Mouse (Mus musculus) thymus, adult 18-20 months (tissue): ENCODE results near the gene Srpk2.
A peak's percentile ranks its signal among the peaks of the same experiment; 100 is the strongest.
"Not testable (repeated sequence)": the region's sequence is repeated elsewhere in the genome, so short reads cannot be mapped to it uniquely, and the experiment has no call there.

Source experiments
- DNase-seq, 2 experiments: peaks; one replicate each; pipeline ENCODE4 v3.0.0; 2022; ENCODE audit warnings: mixed read lengths in 2 of 2

Gene Srpk2

DNA sequence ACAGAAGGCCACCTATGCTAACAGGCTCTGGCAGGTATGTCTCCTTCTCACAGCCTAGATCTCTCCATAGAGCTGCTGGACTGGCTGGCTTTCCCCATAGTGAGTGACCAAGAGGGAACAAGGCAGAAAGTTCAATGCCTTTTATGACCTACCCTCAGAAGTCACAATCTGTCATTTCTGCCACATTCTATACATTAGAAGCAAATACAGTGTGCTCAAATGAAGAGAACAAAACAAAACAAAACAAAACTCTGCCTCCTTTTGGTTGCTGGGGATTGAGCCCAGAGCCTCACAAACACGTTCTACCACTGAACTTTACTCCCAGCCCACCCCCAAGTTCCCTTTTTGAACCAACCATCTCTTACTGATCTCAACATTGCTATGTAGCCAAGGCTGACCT is at the start of gene Srpk2:
TSS of gene Srpk2 (minus strand) at position 101 of the 400 bp plus-strand sequence.
- DNase-seq = no peak

DNA sequence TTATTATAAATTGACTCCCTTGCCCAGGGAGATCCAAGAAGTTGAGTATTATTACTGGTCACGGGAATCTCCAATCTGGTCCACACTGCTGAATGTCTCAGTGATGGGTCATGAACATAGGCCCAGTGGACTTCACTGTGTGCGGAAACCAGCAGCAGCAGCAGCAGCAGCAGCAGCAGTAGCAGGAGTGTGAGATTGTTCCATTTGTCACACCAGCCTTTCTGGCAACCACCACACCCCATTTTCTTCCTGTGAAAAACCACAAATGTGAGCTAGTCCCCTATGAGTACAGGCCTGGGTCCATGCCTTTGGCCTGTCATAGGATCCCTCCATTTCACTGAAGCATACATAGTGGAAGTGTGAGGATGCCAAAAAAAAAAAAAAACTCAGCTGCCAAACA is 37.5 kb upstream of the Srpk2 start:
- no peak for DNase-seq

DNA sequence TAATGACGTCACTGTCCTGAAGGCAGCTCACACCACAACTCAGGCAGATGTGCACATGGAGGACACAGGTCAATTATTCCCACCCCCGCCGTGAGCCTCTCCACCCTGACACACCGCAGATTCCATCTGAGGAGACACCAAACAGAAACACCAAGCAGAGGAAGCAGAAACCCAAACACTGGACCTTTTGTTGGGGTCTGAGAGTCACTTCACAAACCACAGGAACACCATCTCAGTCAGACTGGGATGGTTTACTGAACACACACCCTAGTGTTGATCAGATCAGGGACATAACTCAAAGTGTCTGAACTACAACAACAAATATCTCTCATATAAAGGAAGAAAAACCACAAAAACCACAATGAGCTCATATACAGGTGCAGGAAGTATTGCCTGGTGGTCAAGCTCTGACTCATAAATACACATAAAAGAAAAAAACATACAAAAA is 34.5 kb upstream of the Srpk2 start:
- no peak for DNase-seq

DNA sequence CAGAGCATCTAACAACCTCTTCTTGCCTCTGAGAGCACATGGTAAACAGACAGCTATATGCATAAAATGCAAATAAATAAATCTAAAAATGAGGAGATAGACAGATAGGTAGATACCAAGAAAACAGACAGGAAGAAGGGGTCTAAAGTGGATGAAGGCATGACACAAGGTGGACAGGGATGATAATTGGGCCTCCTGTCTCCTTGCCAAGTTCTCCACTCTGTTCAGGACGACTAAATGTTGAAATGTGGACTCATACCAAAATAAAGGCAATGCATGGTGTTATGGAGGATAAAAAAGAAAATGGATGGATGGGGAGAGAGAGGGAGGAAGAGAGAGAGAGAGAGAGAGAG is 33.7 kb upstream of the Srpk2 start:
- no peak for DNase-seq

DNA sequence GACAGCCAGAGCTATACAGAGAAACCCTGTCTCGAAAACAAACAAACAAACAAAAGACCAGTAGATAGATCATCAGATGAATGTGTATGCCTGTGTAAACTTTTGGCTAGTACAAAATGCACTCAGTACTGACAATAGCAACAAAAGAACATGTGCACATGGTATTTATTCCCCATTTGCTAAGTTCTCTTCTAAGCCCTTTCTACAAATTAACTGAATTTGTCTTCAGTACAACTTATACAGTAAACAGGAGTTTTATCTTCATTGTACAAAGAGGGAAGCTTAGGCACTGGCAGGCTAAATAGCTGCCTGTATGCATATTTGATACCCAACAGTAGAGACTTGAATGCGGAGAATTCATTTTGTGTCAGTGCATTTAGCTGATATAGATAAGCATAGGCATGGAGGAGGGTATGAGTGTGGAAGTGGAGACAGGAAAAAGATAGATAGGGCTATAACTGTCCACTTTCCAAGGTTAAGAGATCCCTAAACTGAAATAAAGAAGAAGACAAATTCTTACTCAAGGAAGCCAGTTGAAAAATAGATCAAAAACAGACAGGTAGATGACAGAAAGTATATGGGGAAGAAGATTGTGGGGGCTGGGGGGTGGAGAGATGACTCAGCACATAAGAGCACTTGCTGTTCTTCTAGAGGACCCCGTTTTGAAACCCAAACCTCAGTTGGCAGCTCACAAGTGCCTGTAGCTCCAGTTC is 33.2 kb upstream of the Srpk2 start:
- DNase-seq = no peak

DNA sequence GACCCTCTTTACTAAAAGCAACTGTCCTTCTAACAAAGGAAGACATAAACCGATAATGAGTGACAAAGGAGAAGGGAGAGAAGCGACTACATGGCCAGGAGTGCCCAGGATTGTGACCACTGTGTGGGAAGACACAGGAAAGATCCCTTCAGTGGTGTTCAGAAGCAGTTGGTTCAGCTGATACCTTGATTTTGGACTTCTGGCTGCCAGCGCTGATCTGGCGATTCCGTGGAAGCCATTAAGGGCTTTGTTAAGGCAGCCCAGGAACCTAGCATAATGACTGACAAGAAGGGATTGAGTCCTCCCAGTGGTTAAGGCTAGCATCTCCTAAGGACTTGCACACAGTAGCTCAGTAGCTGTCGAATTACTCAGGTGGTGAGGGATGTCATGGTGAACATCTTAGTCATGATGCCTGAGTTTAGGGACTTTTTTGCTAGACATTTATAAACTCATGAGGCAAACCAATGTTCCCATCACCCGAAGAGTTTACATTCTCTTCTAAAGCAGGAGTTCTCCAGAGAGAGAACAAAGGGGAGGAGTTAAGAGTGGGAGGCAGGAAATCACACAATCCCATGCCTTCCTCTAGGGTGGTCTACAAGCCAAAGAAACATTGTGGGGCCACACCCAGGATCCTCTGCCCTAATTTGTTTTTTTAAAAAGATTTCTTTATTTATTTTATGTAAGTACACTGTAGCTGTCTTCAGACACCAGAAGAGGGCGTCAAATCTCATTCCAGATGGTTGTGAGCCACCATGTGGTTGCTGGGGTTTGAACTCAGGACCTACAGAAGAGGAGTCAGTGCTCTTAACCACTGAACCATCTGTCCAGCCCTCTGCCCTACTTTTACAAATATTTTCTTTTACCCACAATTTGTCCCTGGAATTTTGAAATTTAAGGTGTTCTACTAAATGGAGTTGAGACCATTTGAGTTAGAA is 29.3 kb upstream of the Srpk2 start:
- no peak for DNase-seq

DNA sequence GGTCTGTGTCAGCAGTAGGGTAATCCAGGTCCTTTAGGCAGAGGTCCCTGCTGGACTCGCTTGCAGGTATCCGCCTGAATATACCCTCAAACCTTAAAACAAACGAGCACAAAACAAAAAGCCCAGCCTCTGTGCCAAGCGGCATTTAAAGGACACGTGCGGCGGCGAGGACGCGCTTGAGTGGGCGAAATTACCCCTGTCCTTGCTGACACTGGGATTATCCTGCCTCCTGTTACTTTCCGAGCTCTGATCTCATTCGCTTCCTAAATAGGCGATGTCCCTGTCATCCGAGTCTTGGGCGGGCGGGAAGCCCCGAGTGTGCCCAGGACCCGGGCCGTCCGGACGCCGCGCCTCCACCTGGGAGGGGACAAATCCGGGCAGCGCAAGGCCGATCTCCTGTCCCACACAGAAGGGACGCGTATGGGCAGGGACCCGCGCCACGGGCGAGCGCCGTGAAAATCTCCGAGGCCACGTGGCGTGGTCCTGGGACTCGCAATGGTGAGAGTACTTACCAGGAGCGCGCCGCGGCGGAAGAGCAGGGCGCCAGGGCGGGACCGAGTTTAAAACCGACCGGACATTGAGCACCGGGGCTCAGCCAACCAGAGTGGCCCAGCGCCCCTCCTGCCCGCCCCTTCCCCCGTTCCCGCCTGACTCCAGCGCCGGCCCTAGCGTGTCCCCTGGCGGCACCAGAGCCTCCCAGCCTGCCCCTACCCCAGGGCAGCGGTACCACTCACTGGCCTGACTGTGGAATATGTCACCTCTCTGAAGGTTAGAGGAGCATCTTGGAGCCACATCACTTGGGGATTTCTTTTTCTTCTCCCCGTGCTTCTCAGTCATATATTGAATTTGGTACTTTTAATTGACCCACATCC is 27.9 kb upstream of the Srpk2 start:
- peak; percentile 61 to 67 for DNase-seq

DNA sequence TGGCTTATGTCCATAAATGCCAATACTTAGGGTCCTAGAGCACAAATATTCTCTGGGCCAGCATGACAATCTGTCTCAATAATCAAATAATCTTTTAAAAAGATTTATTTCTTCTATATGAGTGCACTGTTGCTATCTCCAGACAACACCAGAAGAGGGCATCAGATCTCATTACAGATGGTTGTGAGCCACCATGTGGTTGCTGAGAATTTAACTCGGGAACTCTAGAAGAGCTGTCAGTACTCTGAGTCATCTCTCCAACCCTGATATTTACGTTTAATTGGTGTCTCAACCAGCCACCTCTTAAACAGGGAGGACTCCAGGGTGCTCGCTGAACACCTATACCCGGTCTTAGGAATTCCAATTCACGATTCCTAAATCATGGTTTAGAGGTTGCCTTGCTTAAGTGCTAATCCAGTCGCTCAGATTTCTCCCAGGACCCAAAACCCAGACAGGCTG is 27.3 kb upstream of the Srpk2 start:
- not testable (repeated sequence) for DNase-seq

DNA sequence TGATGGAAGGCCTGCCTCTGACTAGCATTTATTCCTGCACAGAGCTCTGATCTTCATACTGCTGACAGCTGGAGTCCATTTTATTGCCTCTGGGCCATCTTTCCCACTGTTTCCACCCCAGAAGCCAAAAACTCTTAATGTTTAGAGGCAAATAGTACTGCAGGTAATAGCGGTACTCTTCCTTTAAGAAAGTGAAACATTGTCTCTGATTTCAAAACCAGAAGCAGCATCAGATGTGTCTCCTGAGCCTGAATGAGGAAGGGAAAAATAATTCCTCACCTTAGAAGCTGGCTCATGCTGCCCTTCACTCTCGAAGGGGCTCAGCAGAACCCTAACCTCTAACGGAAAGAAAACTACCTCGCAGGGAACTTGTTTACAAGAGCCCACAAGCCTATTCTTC is 26.8 kb upstream of the Srpk2 start:
- DNase-seq = no peak

DNA sequence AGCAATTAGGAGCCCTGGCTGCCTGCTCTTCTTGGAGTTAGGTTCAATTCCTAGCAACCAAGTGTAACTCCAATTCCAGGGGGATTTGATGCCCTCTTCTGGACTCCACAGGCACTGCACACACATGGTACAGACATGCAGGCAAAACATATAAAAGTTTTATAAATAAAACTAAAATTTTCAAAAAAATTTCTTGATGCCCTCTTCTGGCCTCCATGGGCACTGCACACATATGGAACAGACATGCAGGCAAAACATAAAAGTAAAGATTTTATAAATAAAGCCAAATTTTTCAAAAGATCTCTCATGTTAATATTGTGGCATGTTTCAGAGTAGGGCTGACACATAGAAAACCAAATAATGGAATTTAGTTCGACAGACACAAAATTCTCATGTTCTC is 25.2 kb upstream of the Srpk2 start:
- no peak for DNase-seq

DNA sequence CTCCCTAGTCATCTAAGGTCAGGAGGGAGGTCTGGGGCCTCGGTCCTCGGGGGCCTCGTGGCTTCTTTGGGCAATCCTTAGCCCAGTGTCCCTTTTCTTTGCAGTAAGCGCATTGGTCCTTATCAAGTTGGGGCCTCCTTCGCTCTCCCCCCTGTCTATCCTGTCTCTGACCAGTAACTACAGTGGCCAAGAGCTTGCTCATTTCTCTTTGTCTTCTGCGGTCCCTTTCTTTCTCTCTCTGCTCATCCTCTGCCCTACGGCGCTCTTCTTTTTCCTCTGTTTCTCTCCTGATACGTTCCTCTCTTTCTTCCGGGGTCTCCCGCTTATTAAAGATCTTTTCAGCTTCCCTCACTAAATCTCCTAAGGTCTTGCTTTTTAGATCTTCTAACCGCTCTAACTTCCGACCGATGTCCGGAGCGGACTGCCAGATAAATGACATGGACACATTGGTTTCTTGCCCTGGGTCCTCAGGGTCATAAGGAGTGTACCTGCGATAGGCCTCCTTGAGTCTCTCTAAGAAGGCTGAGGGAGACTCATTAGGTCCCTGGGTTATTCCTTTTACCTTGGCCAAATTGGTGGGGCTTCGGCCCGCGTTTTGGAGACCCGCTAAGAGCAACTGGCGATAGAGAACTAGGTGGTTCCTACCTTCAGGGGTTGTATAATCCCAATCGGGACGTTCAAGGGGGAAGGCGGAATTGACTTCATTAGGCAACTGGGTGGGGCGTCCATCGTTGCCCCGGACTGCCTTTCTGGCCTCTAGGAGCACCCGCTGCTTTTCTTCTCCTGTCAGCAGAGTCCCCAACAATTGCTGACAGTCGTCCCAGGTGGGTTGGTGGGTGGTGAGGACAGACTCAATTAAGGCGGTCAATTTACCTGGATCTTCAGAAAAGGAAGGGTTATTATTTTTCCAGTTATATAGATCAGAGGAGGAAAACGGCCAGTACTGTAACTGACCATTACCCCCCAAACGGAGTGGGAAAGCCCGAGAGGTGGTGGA is 22.5 kb upstream of the Srpk2 start:
- not testable (repeated sequence) for DNase-seq

DNA sequence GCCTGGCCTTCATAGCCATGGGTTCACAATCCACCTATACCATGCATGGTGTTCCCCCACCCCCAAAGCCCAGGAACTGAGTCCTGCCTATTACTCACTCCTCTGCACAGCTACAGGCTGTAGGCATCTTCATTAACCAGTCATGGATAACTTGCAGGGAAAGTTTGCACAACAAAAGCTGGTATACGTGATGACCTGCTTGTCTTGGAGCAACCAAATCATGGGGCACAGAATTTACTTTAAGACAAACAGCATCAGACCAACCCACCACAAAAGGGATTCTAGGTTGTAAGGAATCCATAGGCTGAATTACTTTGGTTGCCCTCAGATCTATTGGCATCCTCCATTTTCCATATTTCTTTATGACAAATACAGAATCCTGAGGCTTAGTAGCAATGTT is 13.0 kb upstream of the Srpk2 start:
- DNase-seq = no peak

DNA sequence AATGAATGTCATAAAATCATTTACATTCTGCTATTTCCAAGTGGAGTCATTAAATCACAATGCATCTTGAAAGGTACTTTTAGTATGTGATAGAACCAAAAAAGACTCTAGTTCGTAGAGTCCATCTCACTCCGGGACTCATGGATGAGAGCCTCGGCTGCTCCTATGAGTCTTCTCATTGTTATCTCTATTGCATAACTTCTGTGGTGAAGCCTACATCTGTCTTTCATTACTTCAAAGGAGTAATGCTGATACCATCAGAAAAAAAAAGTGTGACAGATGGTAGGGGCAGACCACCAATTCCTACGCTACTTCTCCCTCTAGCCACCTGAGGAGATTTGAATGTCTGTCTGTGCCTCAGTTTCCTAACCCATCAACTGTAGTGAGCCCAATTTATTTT is 986 bp downstream of the Srpk2 start:
- no peak for DNase-seq

DNA sequence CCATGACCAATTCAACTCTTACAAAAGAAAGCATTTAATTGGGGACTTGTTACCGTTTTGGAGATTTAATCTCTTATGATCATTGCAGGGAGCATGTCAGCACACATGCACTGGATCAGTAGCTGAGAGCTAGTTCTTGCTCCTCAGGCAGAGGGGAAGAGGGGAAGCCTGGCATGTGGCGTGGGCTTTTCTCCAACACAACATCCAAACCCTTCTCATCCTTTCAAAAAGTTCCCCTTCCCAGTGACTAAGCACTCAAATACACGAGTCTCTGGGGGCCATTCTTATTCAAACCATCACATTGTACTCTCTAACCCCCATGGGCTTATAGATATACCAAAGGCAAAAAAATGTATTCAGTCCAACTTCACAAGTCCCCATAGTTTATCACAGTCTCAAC is 5.4 kb downstream of the Srpk2 start:
- DNase-seq = no peak

DNA sequence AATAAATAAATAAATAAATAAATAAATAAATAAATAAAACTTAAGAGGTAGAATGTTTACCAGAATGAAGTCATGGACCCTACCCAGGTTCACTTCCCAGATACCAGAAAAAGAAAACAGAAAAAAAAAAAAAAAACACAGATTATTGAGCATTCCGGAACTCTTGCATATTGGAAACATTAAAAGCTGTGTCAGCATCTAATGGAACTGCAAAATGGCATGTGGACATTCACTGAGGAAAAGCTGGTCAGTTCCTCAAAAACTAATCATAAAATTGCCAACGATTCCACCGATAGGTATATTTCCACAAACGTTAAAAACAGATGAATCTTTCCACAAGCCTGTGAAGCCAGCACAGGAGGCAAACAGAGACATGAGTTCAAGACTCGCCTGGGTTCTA is 6.5 kb downstream of the Srpk2 start:
- no peak for DNase-seq

DNA sequence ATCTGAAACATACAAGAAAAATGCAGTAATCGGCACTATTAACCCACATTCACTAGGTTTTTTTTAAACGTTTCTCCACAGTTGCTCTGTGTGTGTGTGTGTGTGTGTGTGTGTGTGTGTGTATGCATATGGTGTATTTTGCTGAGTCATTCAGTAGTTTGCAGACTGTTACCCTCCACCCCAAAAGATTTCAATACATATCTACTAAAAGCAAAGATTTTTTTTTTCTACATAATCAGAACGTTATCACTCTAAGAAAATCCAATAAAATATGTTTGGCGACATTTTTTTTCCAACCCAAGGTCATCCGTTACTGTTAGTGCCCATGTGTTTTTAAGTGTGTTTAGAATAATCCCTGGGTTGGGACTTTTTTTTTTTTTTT is 7.4 kb downstream of the Srpk2 start:
- no peak for DNase-seq

DNA sequence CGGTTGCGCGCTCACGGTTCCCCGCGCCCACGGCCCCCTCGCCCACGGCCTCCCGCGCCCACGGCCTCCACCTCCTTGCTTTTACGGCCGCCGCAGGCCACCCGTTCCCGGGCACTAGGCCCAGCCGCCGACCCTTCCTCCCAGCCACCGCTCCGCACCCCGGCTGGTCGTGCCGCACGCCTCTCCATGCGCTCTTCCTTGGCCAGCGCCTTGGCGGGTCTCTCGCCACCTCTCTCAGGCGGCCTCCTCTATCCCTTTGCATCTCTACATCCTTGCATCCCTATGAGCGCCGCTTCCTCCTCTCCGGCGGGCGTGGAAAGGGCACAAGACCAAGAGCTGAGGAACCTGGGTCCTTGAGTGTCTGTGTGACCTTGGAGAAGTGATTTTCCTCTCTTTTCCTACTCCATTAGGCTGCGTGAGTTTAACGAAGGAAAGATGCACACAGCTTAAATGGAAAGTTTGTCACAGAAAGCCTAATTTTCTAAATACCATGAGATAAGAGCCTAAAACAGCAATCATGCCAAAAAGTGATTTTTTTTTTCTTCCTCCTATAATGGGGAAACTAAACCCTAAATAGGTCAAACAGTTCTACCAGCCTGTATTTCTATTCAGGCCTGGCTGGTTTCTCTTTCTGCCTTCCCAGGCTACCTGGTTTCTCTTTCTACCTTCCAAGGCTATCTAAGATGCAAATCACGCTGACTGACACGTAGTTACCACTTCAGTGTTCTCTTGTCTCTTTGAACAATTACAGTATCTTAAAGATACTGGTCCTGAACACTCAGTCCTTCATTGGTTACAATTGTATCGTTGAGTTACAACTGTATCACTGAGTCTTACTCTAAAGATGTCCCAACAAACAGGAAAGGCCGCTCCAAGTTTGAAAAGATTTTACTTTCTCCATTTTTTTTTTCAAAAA is 8.0 kb downstream of the Srpk2 start:
- peak in 1 of 2 experiments; percentile 24 for DNase-seq

DNA sequence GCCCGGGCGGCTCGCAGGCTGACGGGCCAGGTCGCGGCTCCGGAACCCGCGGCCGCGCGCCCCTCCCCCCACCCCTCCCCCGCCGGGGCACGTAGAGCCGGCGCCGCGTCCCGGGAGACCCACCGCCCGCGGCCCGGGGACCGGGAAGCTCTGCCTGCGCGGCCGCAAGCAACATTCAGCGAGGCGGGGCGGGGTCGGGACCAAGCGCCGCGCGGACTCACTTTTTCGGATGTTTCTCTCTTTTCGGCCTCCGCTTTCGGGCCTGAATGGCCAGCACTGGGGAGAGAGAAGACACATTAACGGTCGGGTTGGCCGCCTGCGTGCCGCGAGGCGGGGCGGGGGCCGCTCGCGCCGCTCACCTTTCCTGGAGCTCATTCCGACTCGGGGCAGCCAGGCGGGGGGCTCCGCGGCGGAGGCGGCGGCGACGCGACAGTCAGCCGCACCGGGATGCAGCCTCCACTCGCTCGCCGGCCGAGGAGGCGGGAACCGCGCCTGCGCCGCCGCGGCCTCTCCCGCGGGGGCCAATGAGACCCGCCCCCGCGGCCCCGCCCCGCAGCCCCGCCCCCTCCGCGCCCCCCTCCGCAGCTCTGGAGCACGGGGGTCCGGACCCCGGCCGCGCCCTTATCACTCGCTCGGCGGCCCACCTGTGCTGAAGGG is 8.8 kb downstream of the Srpk2 start:
- DNase-seq = peak; percentile 49 to 55

DNA sequence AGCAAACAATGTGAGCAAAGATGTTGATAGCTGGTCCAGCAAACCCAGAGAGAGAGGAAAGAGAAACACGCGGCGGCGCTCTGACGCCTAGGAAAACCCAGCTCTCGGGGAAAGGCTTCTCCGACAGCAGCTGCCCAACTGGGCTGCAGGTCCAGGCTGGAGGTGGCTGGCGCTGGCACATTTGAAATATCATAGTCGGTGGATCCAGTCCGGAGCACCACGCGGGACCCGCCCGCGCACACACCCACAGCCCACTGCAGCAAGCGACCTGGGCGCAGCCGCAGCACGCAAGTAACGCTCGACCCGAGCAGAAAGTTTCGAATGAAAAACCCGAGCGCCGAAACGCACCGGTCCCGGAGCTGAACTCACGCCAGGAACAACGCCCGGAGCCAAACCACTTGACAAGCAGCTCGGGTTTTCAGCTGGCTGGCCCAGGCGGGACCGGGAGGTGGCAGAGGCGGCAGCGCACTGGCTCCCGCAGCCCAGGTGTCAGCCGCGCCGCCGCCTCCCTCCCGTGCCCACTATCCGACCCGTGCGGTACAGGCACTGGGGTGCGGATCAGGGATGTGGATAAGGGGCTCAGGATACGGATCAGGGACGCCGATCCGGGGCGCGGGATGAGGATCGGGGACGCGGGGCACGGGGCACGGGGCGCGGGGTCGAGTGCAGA is 9.5 kb downstream of the Srpk2 start:
- DNase-seq = peak; percentile 30 to 37

DNA sequence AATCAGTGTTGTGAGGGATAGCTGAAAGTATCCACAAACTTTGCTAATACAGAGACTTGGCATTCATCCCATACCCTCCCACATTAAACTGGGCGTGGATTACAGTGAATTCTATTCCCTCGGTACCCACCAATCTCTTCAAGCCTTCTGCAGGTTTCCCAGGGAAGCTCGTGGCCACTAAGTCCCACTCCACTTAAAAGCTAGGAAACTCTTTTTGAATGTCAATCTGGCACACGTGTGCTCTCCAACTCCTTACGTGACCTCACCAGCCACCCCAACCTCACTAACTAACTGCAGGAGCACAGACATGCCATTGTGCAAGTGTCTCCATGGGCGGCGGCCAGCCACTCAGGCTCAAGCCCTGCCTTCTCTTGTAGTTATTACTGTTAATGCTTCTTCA is 12.3 kb downstream of the Srpk2 start:
- DNase-seq = no peak
